Comparison of ENCODE assay signal across 20 mouse cellular contexts in the genomic region with DNA sequence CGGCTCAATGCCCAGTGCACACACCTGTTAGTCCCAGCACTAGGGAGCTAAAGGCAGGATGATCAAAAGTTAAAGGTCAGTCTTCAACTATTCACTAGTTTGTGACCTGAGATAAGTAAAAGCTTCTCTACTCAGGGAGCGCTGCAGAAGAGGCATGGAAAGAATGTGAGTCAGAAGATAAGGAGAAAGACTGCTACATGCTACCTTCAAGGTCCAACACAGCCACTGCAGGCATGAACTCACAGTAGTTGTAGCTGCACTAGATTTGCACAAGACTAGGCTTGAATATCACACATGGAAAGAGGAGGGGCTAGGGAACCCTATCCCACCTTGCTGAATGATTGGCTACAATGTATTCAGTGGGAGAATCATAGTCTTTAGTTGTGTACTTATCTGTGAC.
"Had no signal": no experiment of that assay in that cellular context is flagged by ENCODE, and none has a peak within 500 bp of the region (broad histone marks: within the 10 kb centered on the region; RNA-seq: fewer than 3 reads in every experiment).

No protein-coding gene starts in this region.

- DNase-seq: kidney, adult 9 months; kidney, postnatal 14 days; left cerebral cortex, postnatal 4 days; lung, adult 18-20 months; lung, postnatal 10 days; lung, postnatal 36 days; retina, postnatal 1 day; right cerebral cortex, postnatal 25 days; spleen, adult 18-20 months; thymus, postnatal 25 days had no signal

- H3K9me3 ChIP-seq: limb, embryonic 12.5 days; limb, embryonic 15.5 days; lung, embryonic 15.5 days; midbrain, embryonic 10.5 days; midbrain, embryonic 13.5 days; neural tube, embryonic 13.5 days; stomach, embryonic 15.5 days had no signal

- H3K27ac ChIP-seq: limb, embryonic 12.5 days; limb, embryonic 15.5 days; lung, embryonic 15.5 days; midbrain, embryonic 10.5 days; midbrain, embryonic 13.5 days; neural tube, embryonic 13.5 days; stomach, embryonic 15.5 days had no signal

- ATAC-seq: intestine, postnatal 0 days; midbrain, embryonic 13.5 days; midbrain, embryonic 16.5 days had no signal

- H3K9ac ChIP-seq: limb, embryonic 12.5 days; limb, embryonic 15.5 days; lung, embryonic 15.5 days; midbrain, embryonic 13.5 days; neural tube, embryonic 13.5 days; stomach, embryonic 15.5 days had no signal

- H3K4me1 ChIP-seq: limb, embryonic 12.5 days; limb, embryonic 15.5 days; lung, embryonic 15.5 days; midbrain, embryonic 10.5 days; midbrain, embryonic 13.5 days; neural tube, embryonic 13.5 days; stomach, embryonic 15.5 days had no signal

- H3K4me3 ChIP-seq: limb, embryonic 12.5 days; limb, embryonic 15.5 days; lung, embryonic 15.5 days; midbrain, embryonic 10.5 days; midbrain, embryonic 13.5 days; myocyte; neural tube, embryonic 13.5 days; stomach, embryonic 15.5 days had no signal

- H3K36me3 ChIP-seq: limb, embryonic 12.5 days; limb, embryonic 15.5 days; lung, embryonic 15.5 days; midbrain, embryonic 10.5 days; midbrain, embryonic 13.5 days; neural tube, embryonic 13.5 days; stomach, embryonic 15.5 days had no signal

- H3K27me3 ChIP-seq: limb, embryonic 12.5 days; limb, embryonic 15.5 days; lung, embryonic 15.5 days; midbrain, embryonic 13.5 days; neural tube, embryonic 13.5 days; stomach, embryonic 15.5 days had no signal

- H3K4me2 ChIP-seq: limb, embryonic 12.5 days; limb, embryonic 15.5 days; lung, embryonic 15.5 days; midbrain, embryonic 13.5 days; neural tube, embryonic 13.5 days; stomach, embryonic 15.5 days had no signal
